Mouse (Mus musculus) CH12.LX (cell line): Measurements from ENCODE around the gene Pdk4. TPM values are rescaled to one million over a fixed set of nuclear protein-coding genes. Genes with fewer than 3 reads are reported as not detected.

Experiments used
- DNase-seq: peaks from one replicate; pipeline ENCODE4 v3.0.0-alpha.2; 2013; ENCODE audit errors: extremely low read depth
- H3K27ac ChIP-seq: 2 replicates; pipeline ENCODE4 v1.5.1; 2012; ENCODE audit warnings: low read depth, mild to moderate bottlenecking, control low read depth, moderate library complexity; ENCODE audit not compliant: insufficient read depth
- H3K27me3 ChIP-seq: replicated peaks from 2 replicates; pipeline ENCODE3; 2012; ENCODE audit warnings: inconsistent platforms
- H3K36me3 ChIP-seq, 2 experiments: replicated peaks in 1 of 2; 2 replicates each; pipeline versions ENCODE3 to v1.6.1; 2012; ENCODE audit warnings: inconsistent platforms in 1 of 2, low read length in 1 of 2, mild to moderate bottlenecking in 1 of 2, mixed read lengths in 1 of 2, moderate library complexity in 1 of 2; ENCODE audit not compliant: control insufficient read depth in 1 of 2, insufficient read depth in 1 of 2
- H3K4me1 ChIP-seq, 2 experiments: 2 replicates each; pipeline ENCODE4 v1.6.1; 2012; ENCODE audit warnings: inconsistent platforms in 1 of 2, moderate library complexity in 1 of 2; ENCODE audit not compliant: insufficient read depth in 2 of 2, control insufficient read depth in 1 of 2
- H3K4me2 ChIP-seq: 2 replicates; pipeline ENCODE4 v1.6.1; 2012; ENCODE audit warnings: low read depth, mild to moderate bottlenecking, control low read depth; ENCODE audit not compliant: poor library complexity, insufficient read depth, severe bottlenecking
- H3K4me3 ChIP-seq, 3 experiments: fragments of 150-350 bp in 1 of 3; sonication (generic) in 1 of 3; replicated peaks in 1 of 3; 2 replicates each; pipeline versions ENCODE3 to v1.5.1; 2011 to 2012; ENCODE audit warnings: low read depth in 2 of 3, low read length in 2 of 3, mild to moderate bottlenecking in 2 of 3, moderate library complexity in 2 of 3, control low read depth in 1 of 3, improper control_type of control experiment in 1 of 3, inconsistent platforms in 1 of 3, mixed read lengths in 1 of 3; ENCODE audit not compliant: poor library complexity in 1 of 3
- H3K79me2 ChIP-seq: replicated peaks from 2 replicates; pipeline ENCODE4 v1.6.1; 2012; ENCODE audit warnings: mild to moderate bottlenecking, moderate library complexity; ENCODE audit not compliant: control insufficient read depth, poor library complexity, insufficient read depth, severe bottlenecking; ENCODE audit errors: extremely low read depth
- H3K9ac ChIP-seq: 2 replicates; pipeline ENCODE4 v1.6.1; 2012; ENCODE audit warnings: low read depth, mild to moderate bottlenecking, control low read depth, moderate library complexity; ENCODE audit not compliant: insufficient read depth
- H3K9me3 ChIP-seq: replicated peaks from 2 replicates; pipeline ENCODE3; 2012; ENCODE audit warnings: low read length, inconsistent platforms, mixed read lengths
- CHD1 ChIP-seq: IDR thresholded peaks from 2 replicates; pipeline ENCODE4 v1.6.1; 2012; ENCODE audit warnings: low read depth, low read length, improper control_type of control experiment, inconsistent platforms
- CTCF ChIP-seq, 2 experiments: IDR thresholded peaks in 1 of 2; conservative IDR thresholded peaks in 1 of 2; 2 replicates each; pipeline ENCODE4 v1.5.1; 2011 to 2012; ENCODE audit warnings: low read depth in 2 of 2, low read length in 2 of 2, improper control_type of control experiment in 1 of 2, inconsistent platforms in 1 of 2, mild to moderate bottlenecking in 1 of 2, moderate library complexity in 1 of 2
- ELF1 ChIP-seq: IDR thresholded peaks from 2 replicates; pipeline ENCODE4 v1.6.1; 2014; ENCODE audit warnings: low read depth, mild to moderate bottlenecking, inconsistent platforms, low read length, improper control_type of control experiment
- GABPA ChIP-seq: IDR thresholded peaks from 2 replicates; pipeline ENCODE4 v1.6.1; 2012; ENCODE audit warnings: low read depth, low read length, improper control_type of control experiment, inconsistent platforms; ENCODE audit not compliant: insufficient replicate concordance
- IRF4 ChIP-seq: IDR thresholded peaks from 2 replicates; pipeline ENCODE4 v1.6.1; 2014; ENCODE audit warnings: low read depth, mild to moderate bottlenecking, inconsistent platforms, low read length, improper control_type of control experiment
- JUN ChIP-seq: IDR thresholded peaks from 2 replicates; pipeline ENCODE4 v1.6.1; 2011; ENCODE audit warnings: low read depth, mild to moderate bottlenecking, low read length, improper control_type of control experiment, moderate library complexity; ENCODE audit not compliant: insufficient read depth
- JUND ChIP-seq: conservative IDR thresholded peaks from 2 replicates; pipeline ENCODE4 v1.6.1; 2011; ENCODE audit warnings: low read depth, low read length, improper control_type of control experiment
- MAFK ChIP-seq: IDR thresholded peaks from 2 replicates; pipeline ENCODE4 v1.6.1; 2011; ENCODE audit warnings: low read length, improper control_type of control experiment; ENCODE audit not compliant: insufficient replicate concordance
- MAZ ChIP-seq: IDR thresholded peaks from 2 replicates; pipeline ENCODE4 v1.6.1; 2012; ENCODE audit warnings: low read depth, mild to moderate bottlenecking, inconsistent platforms, low read length, improper control_type of control experiment, moderate library complexity
- MEF2A ChIP-seq: IDR thresholded peaks from 2 replicates; pipeline ENCODE4 v1.6.1; 2014; ENCODE audit warnings: low read depth, mild to moderate bottlenecking, inconsistent platforms, low read length, improper control_type of control experiment, borderline replicate concordance
- MXI1 ChIP-seq: IDR thresholded peaks from 2 replicates; pipeline ENCODE4 v1.6.1; 2011; ENCODE audit warnings: mild to moderate bottlenecking, low read depth, low read length, improper control_type of control experiment
- MYC ChIP-seq: IDR thresholded peaks from 2 replicates; pipeline ENCODE4 v1.6.1; 2011; ENCODE audit warnings: low read depth, mild to moderate bottlenecking, improper control_type of control experiment, low read length
- NELFE ChIP-seq: IDR thresholded peaks from 2 replicates; pipeline ENCODE4 v1.6.1; 2011; ENCODE audit warnings: low read depth, low read length, improper control_type of control experiment
- POLR2A ChIP-seq: IDR thresholded peaks from 2 replicates; pipeline ENCODE4 v1.6.1; 2011; ENCODE audit warnings: low read depth, mild to moderate bottlenecking, improper control_type of control experiment, low read length
- POLR2AphosphoS2 ChIP-seq: IDR thresholded peaks from 2 replicates; pipeline ENCODE4 v1.6.1; 2011; ENCODE audit warnings: low read depth, low read length, improper control_type of control experiment
- SMC3 ChIP-seq: IDR thresholded peaks from 2 replicates; pipeline ENCODE4 v1.6.1; 2011; ENCODE audit warnings: low read depth, low read length, improper control_type of control experiment
- TCF12 ChIP-seq: IDR thresholded peaks from 2 replicates; pipeline ENCODE4 v1.6.1; 2014; ENCODE audit warnings: low read depth, mild to moderate bottlenecking, inconsistent platforms, low read length, improper control_type of control experiment
- USF2 ChIP-seq: conservative IDR thresholded peaks from 2 replicates; pipeline ENCODE4 v1.6.1; 2011; ENCODE audit warnings: low read depth, low read length, improper control_type of control experiment
- ZC3H11A ChIP-seq: IDR thresholded peaks from 2 replicates; pipeline ENCODE4 v1.6.1; 2012; ENCODE audit warnings: low read depth, mild to moderate bottlenecking, inconsistent platforms, low read length, improper control_type of control experiment
- ZKSCAN1 ChIP-seq: IDR thresholded peaks from 2 replicates; pipeline ENCODE4 v1.6.1; 2012; ENCODE audit warnings: low read depth, inconsistent platforms, low read length, improper control_type of control experiment, borderline replicate concordance
- ZNF384 ChIP-seq: IDR thresholded peaks from 2 replicates; pipeline ENCODE4 v1.6.1; 2012; ENCODE audit warnings: low read depth, low read length, improper control_type of control experiment, inconsistent platforms
- dilution Hi-C: fragments of 300-500 bp; cut with MboI; formaldehyde crosslinking; loops from 2 replicates; pipeline ENCODE4 v1.14.3; 2020; ENCODE audit warnings: low sequenced_read_pairs; ENCODE audit not compliant: extremely low pct_unique_long_range_greater_than_20kb, extremely low pct_ligation_motif_present
- in situ Hi-C: fragments of 300-500 bp; cut with MboI; formaldehyde crosslinking; loops from 3 replicates; pipeline ENCODE4 v1.14.3; 2019; ENCODE audit warnings: low sequenced_read_pairs, low pct_ligation_motif_present, low pct_unique_long_range_greater_than_20kb, mixed read lengths
- polyA plus RNA-seq: library from polyadenylated mRNA; unstranded; fragments of >175 nt; gene quantifications from 2 replicates; pipeline ENCODE4 v1.2.1, GENCODE M21; 2012; ENCODE audit warnings: low read depth; ENCODE audit not compliant: insufficient read length
- total RNA-seq, 2 experiments: library from RNA; depleted of rRNA; stranded (reverse); fragments of 300-350 nt in 1 of 2; fragments of >200 nt in 1 of 2; gene quantifications; 2 replicates each; pipeline ENCODE4 v1.2.3; 2012 to 2014

Gene Pdk4
- total and polyA plus RNA-seq, 3 experiments, result not detected

DNA sequence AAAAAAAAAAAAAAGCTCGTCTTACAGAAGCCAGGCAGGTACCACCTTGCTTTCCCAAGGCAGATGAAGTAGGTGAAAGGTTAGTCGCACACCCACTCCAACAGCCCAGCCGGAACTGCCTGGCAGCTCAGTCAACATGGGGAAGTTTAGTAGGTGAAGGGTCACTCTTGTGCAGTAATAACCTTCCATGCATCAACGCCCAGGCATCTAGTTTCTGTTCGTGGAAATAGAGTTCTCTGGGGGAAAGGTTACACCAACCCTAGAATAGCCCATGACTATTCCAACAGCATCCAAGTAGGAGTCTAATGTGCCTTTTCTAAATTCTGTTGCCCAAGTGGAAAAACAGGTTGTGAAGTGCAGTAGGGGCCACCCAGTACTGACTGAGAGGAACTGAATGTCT, 13.6 kb upstream of the Pdk4 start:
- in situ Hi-C loops, result no loop called here
- Histone ChIP-seq H3K4me2 (peak overlapping the region; percentile 50; the same call in 1 of the 2 replicates), H3K27me3 (no peaks in the 10 kb centered on the region)
- TF ChIP-seq SMC3 (no peak), ZC3H11A (no peak), USF2 (no peak), POLR2A (no peak), CHD1 (no peak), CTCF (conservative IDR thresholded peaks at IDR 0.05 in 1 of 2, IDR thresholded peaks at IDR 0.05 in 1 of 2; ENCODE audit: low read depth in 2 of 2, low read length in 2 of 2) (no peak)
- TF ChIP-seq, all 38 proteins: peak for 0
- no peak overlapping the region for H3K4me3 ChIP-seq
- H3K9ac ChIP-seq, result no peak overlapping the region
- no peaks in the 10 kb centered on the region for H3K79me2 ChIP-seq
- no peak overlapping the region for H3K27ac ChIP-seq
- peak; percentile 51 for DNase-seq
- dilution Hi-C loops, result no loop called here
- no peaks in the 10 kb centered on the region for H3K9me3 ChIP-seq
- H3K36me3 ChIP-seq, result no peaks in the 10 kb centered on the region
- H3K4me1 ChIP-seq, result peaks cover 0 to 14% of the 10 kb centered on the region in 2 experiments; a peak in 2 of 4 replicates

DNA sequence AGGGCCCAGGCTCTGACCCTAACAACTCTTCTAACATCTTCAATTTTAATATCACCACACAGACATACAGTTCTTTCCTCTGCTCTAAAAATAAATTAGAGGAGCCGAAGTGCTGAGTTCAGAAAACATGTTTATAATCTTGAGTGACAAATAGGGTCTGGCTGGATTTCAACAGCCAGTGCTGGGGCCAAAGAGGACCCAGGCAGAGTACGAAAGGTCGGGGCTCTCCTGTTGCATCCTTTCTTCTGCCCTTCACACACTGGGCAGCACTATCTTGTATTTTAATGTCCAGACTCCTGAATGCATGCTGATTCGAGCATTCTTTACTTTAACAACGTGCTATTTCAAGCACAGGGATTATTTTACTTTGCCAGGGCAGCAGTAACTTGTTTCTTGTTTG, 13.2 kb upstream of the Pdk4 start:
- in situ Hi-C loops, result no loop called here

DNA sequence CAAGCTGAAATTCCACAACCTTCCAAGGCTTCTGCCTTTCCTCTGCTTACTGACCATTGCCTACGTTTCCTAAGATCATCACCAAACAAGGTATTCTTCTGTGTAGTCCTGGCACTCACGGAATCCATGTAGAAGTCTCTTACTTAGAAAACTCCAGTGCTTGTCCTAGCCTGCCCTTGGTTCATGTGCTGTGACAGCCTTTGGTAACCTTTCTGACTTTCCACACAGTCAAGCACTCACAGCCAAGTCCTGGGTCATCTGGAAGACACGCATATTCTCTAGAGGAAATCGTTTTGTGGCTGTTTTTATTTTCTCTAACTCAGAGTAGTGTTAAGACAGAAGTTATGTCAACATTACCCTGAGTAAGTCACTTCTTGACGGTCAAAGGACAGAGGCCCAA, 11.7 kb upstream of the Pdk4 start:
- Histone ChIP-seq H3K9me3 (no peaks in the 10 kb centered on the region), H3K27ac (no peak overlapping the region), H3K79me2 (no peaks in the 10 kb centered on the region), H3K4me1 (peaks cover 0 to 14% of the 10 kb centered on the region in 2 experiments; a peak in 2 of 4 replicates), H3K27me3 (no peaks in the 10 kb centered on the region), H3K36me3 (no peaks in the 10 kb centered on the region), H3K4me3 (no peak overlapping the region), H3K4me2 (no peak overlapping the region), H3K9ac (no peak overlapping the region)
- TF ChIP-seq NELFE (no peak), IRF4 (no peak), USF2 (no peak), POLR2A (no peak), MAZ (no peak), MAFK (no peak)
- dilution Hi-C loops (no loop called here), in situ Hi-C loops (no loop called here)
- no peak for DNase-seq

More for the DNA sequence above, 13.2 kb upstream of the Pdk4 start:
- dilution Hi-C loops, result no loop called here
- Histone ChIP-seq H3K79me2 (no peaks in the 10 kb centered on the region), H3K4me1 (peaks cover 0 to 14% of the 10 kb centered on the region in 2 experiments; a peak in 2 of 4 replicates), H3K9ac (no peak overlapping the region), H3K27me3 (no peaks in the 10 kb centered on the region), H3K27ac (no peak overlapping the region), H3K4me2 (peak overlapping the region; percentile 50; the same call in 1 of the 2 replicates), H3K9me3 (no peaks in the 10 kb centered on the region), H3K36me3 (no peaks in the 10 kb centered on the region), H3K4me3 (no peak overlapping the region)
- no peak for DNase-seq
- no peak for TF ChIP-seq MAFK
- TF ChIP-seq MEF2A, result no peak
- TF ChIP-seq IRF4, result no peak
- TF ChIP-seq MAZ, result no peak
- TF ChIP-seq MXI1, result no peak
- TF ChIP-seq CHD1, result no peak
- TF ChIP-seq TCF12, result no peak
- TF ChIP-seq ELF1, result no peak
- no peak for TF ChIP-seq ZNF384
- no peak for TF ChIP-seq JUND
- TF ChIP-seq JUN, result no peak
- TF ChIP-seq MYC, result no peak
- no peak for TF ChIP-seq POLR2AphosphoS2
- no peak for TF ChIP-seq ZKSCAN1
- no peak for TF ChIP-seq USF2
- no peak for TF ChIP-seq POLR2A
- TF ChIP-seq CTCF (conservative IDR thresholded peaks at IDR 0.05 in 1 of 2, IDR thresholded peaks at IDR 0.05 in 1 of 2; ENCODE audit: low read depth in 2 of 2, low read length in 2 of 2), result no peak
- TF ChIP-seq GABPA, result no peak
